Mouse (Mus musculus): Measurements from ENCODE around the gene Mrpl21. TPM values are rescaled to one million over a fixed set of nuclear protein-coding genes. Genes with fewer than 3 reads are reported as not detected.

Gene Mrpl21
- polyA plus RNA-seq, 1 experiment, result 39.3 TPM

- 96% methylated on average over 4 of the region's 4 CpGs for WGBS
- Histone ChIP-seq H3K4me3 (replicated peaks; ENCODE audit: control insufficient read depth, low read depth, low read length) (no peak overlapping the region), H3K4me1 (ENCODE audit: control insufficient read depth, insufficient read depth, low read length) (no peaks in the 10 kb centered on the region), H3K27ac (ENCODE audit: control insufficient read depth, insufficient read depth, low read depth, low read length, poor library complexity) (no peak overlapping the region)
- TF ChIP-seq CTCF (IDR thresholded peaks at IDR 0.05; ENCODE audit: control insufficient read depth, insufficient read depth, low read length) (no peak), POLR2A (IDR thresholded peaks at IDR 0.05; ENCODE audit: borderline replicate concordance, control insufficient read depth, low read depth, low read length) (no peak)
Observed at GRCm38 (mm10) chr19:3266676-3267075, 16.0 kb upstream of the Mrpl21 start.

DNA sequence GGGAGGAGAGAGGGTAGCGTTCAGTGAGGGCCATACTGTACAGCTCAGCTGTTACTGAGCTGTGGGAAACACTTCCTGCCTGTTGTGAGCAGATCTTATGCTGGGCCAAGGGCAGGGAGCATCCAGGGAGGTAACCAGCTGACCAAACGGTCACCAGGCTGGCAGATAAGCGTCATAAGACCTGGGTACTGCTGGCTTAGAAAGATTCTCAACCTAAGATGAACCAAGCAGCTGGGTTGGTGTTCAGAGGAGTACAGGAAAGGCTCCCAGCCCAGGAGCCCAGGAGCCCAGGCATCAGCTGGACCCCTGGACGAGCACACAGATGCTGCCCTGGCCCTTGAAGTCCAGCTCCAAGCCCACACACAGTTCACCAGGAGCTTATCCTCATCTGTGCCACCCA lies 15.4 kb upstream of the Mrpl21 start:
- Histone ChIP-seq H3K27ac (ENCODE audit: control insufficient read depth, insufficient read depth, low read depth, low read length, poor library complexity) (no peak overlapping the region), H3K4me3 (replicated peaks; ENCODE audit: control insufficient read depth, low read depth, low read length) (no peak overlapping the region), H3K4me1 (ENCODE audit: control insufficient read depth, insufficient read depth, low read length) (no peaks in the 10 kb centered on the region)
- WGBS, result 92% methylated on average over 4 of the region's 4 CpGs
- no peak for TF ChIP-seq POLR2A (IDR thresholded peaks at IDR 0.05; ENCODE audit: borderline replicate concordance, control insufficient read depth, low read depth, low read length)
- TF ChIP-seq CTCF (IDR thresholded peaks at IDR 0.05; ENCODE audit: control insufficient read depth, insufficient read depth, low read length), result no peak

GRCm38 (mm10) chr19:3268218-3268980 lies 14.3 kb upstream of the Mrpl21 start:
- WGBS, result 91% methylated on average over 17 of the region's 17 CpGs
- TF ChIP-seq POLR2A (IDR thresholded peaks at IDR 0.05; ENCODE audit: borderline replicate concordance, control insufficient read depth, low read depth, low read length) (no peak), CTCF (IDR thresholded peaks at IDR 0.05; ENCODE audit: control insufficient read depth, insufficient read depth, low read length) (no peak)
- Histone ChIP-seq H3K4me3 (replicated peaks; ENCODE audit: control insufficient read depth, low read depth, low read length) (no peak overlapping the region), H3K27ac (ENCODE audit: control insufficient read depth, insufficient read depth, low read depth, low read length, poor library complexity) (no peak overlapping the region), H3K4me1 (ENCODE audit: control insufficient read depth, insufficient read depth, low read length) (no peaks in the 10 kb centered on the region)

GRCm38 (mm10) chr19:3269279-3269678 lies 13.4 kb upstream of the Mrpl21 start:
- Histone ChIP-seq H3K4me3 (replicated peaks; ENCODE audit: control insufficient read depth, low read depth, low read length) (no peak overlapping the region), H3K27ac (ENCODE audit: control insufficient read depth, insufficient read depth, low read depth, low read length, poor library complexity) (no peak overlapping the region), H3K4me1 (ENCODE audit: control insufficient read depth, insufficient read depth, low read length) (no peaks in the 10 kb centered on the region)
- WGBS, result 85% methylated on average over 9 of the region's 9 CpGs
- TF ChIP-seq CTCF (IDR thresholded peaks at IDR 0.05; ENCODE audit: control insufficient read depth, insufficient read depth, low read length) (no peak), POLR2A (IDR thresholded peaks at IDR 0.05; ENCODE audit: borderline replicate concordance, control insufficient read depth, low read depth, low read length) (no peak)

GRCm38 (mm10) chr19:3269803-3270202 lies 12.9 kb upstream of the Mrpl21 start:
- TF ChIP-seq POLR2A (IDR thresholded peaks at IDR 0.05; ENCODE audit: borderline replicate concordance, control insufficient read depth, low read depth, low read length) (no peak), CTCF (IDR thresholded peaks at IDR 0.05; ENCODE audit: control insufficient read depth, insufficient read depth, low read length) (no peak)
- no peak overlapping the region for H3K4me3 ChIP-seq (replicated peaks; ENCODE audit: control insufficient read depth, low read depth, low read length)
- no peaks in the 10 kb centered on the region for H3K4me1 ChIP-seq (ENCODE audit: control insufficient read depth, insufficient read depth, low read length)
- H3K27ac ChIP-seq (ENCODE audit: control insufficient read depth, insufficient read depth, low read depth, low read length, poor library complexity), result no peak overlapping the region
- WGBS, result 91% methylated on average over 6 of the region's 6 CpGs

DNA sequence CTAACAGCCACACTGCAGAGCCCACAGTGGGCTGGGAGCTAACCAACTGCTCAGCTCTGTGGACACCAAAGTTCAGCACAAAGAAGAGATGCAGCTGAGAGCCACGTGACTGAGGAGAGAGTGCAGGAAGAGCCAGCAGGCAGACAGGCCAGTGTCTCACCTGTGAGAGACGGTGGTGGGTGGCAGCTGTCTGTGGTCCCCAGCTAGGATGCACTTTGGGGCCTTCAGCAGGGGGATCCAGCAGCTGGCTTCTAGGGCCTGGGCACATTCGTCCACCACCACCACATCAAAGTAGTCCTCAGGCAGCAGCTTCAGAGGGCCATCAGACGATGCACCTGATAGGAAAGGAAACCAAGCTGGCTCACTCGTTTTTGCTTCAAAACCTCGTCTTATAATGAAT lies 11.3 kb upstream of the Mrpl21 start:
- H3K4me1 ChIP-seq (ENCODE audit: control insufficient read depth, insufficient read depth, low read length), result no peaks in the 10 kb centered on the region
- no peak overlapping the region for H3K4me3 ChIP-seq (replicated peaks; ENCODE audit: control insufficient read depth, low read depth, low read length)
- H3K27ac ChIP-seq (ENCODE audit: control insufficient read depth, insufficient read depth, low read depth, low read length, poor library complexity), result no peak overlapping the region
- WGBS, result 78% methylated on average over 6 of the region's 6 CpGs
- TF ChIP-seq CTCF (IDR thresholded peaks at IDR 0.05; ENCODE audit: control insufficient read depth, insufficient read depth, low read length) (no peak), POLR2A (IDR thresholded peaks at IDR 0.05; ENCODE audit: borderline replicate concordance, control insufficient read depth, low read depth, low read length) (no peak)

DNA sequence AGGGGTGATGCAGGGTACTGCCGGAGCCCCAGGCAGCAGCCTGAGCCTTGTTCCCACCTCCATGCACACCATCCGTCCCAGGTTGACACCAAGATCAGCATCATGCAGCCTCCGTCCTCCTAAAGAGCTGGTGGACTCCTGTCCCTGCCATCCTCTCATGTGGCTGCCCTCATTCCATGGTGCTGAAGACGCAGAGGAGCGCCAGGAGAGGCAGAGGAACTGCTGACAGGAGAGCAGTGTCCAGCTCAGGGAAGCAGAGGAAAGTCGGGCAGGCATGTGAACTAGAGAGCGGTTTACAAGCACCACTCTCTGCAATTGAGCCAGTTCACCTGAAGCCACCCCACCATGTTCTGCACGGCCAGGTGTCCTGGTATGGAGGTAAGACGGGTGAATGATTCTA lies 9.4 kb upstream of the Mrpl21 start:
- 84% methylated on average over 9 of the region's 9 CpGs for WGBS

DNA sequence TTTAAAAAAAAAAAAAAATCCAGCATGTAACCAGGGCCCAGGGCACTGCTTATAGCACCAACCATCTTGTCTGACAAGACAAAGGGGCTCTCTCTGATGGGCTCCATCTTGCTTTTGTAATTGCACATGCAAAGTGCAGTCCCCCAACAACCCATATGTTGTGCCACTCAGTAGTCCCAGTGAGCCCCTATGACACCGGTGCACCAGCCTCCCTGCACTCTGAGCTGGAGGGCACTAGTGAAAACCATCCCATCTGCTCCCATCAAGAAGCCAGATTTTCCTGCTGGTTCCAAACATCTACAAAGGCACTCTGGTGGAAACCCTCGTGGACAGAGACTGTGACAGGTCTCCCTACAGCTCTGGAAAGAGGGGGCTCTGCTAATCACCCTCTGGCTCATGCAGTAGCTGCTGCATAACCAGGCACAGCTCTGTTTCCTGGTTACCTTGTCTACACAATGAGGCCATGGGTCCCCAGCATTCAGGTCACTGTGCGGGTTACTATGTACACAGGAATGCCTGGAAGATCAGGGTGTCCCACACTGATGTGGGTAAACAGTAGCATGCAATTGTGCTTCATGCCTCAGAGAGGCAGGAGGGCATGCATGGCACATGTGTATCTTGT lies 6.8 kb upstream of the Mrpl21 start:
- Histone ChIP-seq H3K27ac (ENCODE audit: control insufficient read depth, insufficient read depth, low read depth, low read length, poor library complexity) (no peak overlapping the region), H3K4me1 (ENCODE audit: control insufficient read depth, insufficient read depth, low read length) (no peaks in the 10 kb centered on the region), H3K4me3 (replicated peaks; ENCODE audit: control insufficient read depth, low read depth, low read length) (no peak overlapping the region)
- WGBS, result 89% methylated on average over 3 of the region's 3 CpGs
- no peak for TF ChIP-seq CTCF (IDR thresholded peaks at IDR 0.05; ENCODE audit: control insufficient read depth, insufficient read depth, low read length)
- TF ChIP-seq POLR2A (IDR thresholded peaks at IDR 0.05; ENCODE audit: borderline replicate concordance, control insufficient read depth, low read depth, low read length), result no peak

More for the DNA sequence above, 9.4 kb upstream of the Mrpl21 start:
- no peak overlapping the region for H3K4me3 ChIP-seq (replicated peaks; ENCODE audit: control insufficient read depth, low read depth, low read length)
- TF ChIP-seq POLR2A (IDR thresholded peaks at IDR 0.05; ENCODE audit: borderline replicate concordance, control insufficient read depth, low read depth, low read length) (no peak), CTCF (IDR thresholded peaks at IDR 0.05; ENCODE audit: control insufficient read depth, insufficient read depth, low read length) (no peak)
- no peak overlapping the region for H3K27ac ChIP-seq (ENCODE audit: control insufficient read depth, insufficient read depth, low read depth, low read length, poor library complexity)
- no peaks in the 10 kb centered on the region for H3K4me1 ChIP-seq (ENCODE audit: control insufficient read depth, insufficient read depth, low read length)

Measured in bone marrow, adult 2 months (tissue).